Mouse (Mus musculus) stomach, embryonic 15.5 days (tissue): ENCODE results near the gene Olfr615. TPM values are rescaled to one million over a fixed set of nuclear protein-coding genes. Genes with fewer than 3 reads are reported as not detected.
"Not testable (repeated sequence)": the region's sequence is repeated elsewhere in the genome, so short reads cannot be mapped to it uniquely, and the experiment has no call there.

Experiments used
- ATAC-seq: fragments of 200-750 bp; cut with Nextera tagmentation; 2 replicates; pipeline ENCODE4 v1.8.0; 2017; ENCODE audit warnings: low read depth, moderate number of reproducible peaks, moderate TSS enrichment; ENCODE audit not compliant: insufficient read depth, low FRiP score
- H3K27ac ChIP-seq: fragments of 300-500 bp; sonication (generic); 2 replicates; pipeline ENCODE4 v1.5.1; 2015; ENCODE audit warnings: mild to moderate bottlenecking, inconsistent platforms
- H3K27me3 ChIP-seq: fragments of 300-500 bp; sonication (generic); replicated peaks from 2 replicates; pipeline ENCODE4 v1.6.1; 2015; ENCODE audit warnings: inconsistent platforms
- H3K36me3 ChIP-seq: fragments of 300-500 bp; sonication (generic); 2 replicates; pipeline ENCODE4 v1.6.1; 2015; ENCODE audit warnings: inconsistent platforms
- H3K4me1 ChIP-seq: fragments of 300-500 bp; sonication (generic); 2 replicates; pipeline ENCODE4 v1.6.1; 2015; ENCODE audit warnings: inconsistent platforms
- H3K4me2 ChIP-seq: fragments of 300-500 bp; sonication (generic); 2 replicates; pipeline ENCODE4 v1.6.1; 2015; ENCODE audit warnings: mild to moderate bottlenecking, inconsistent platforms
- H3K4me3 ChIP-seq: fragments of 300-500 bp; sonication (generic); replicated peaks from 2 replicates; pipeline ENCODE4 v1.5.1; 2015; ENCODE audit warnings: inconsistent platforms
- H3K9ac ChIP-seq: fragments of 300-500 bp; sonication (generic); 2 replicates; pipeline ENCODE4 v1.6.1; 2015; ENCODE audit warnings: inconsistent platforms
- H3K9me3 ChIP-seq: fragments of 300-500 bp; sonication (generic); 2 replicates; pipeline ENCODE4 v1.6.1; 2016; ENCODE audit warnings: inconsistent platforms
- WGBS: fragments of 180-500 bp; shearing (Covaris S2); methylation state at CpG from one replicate; pipeline ENCODE4 v1.1.7; 2015; 5-methylcytosine and 5-hydroxymethylcytosine counted together
- polyA plus RNA-seq: library from polyadenylated mRNA; unstranded; fragments of >200 nt; fragmentation: Nextera tagmentation; extraction: Ambion mirVana; gene quantifications from 2 replicates; pipeline ENCODE4 v1.2.1, GENCODE M21; 2015

The Olfr615 gene
- polyA plus RNA-seq = not detected in 2 replicates

DNA sequence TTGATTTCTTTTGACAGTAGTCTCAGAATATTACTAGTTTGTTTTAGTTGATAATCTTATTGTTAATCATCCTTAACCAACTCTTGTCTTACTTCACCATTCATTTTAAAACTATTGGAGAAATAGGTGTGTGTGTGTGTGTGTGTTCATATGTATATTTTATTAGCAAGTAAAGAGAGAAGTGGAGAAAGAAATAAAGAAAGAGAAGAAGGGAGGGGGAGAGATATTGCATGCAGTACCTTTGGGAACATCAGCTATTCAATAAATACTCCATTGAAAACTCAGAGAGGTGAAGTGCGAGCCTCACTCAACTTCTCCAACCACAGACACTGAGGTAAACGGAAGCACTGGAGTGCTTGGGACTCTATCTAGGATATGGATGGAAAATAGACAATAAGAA lies at the start of gene Olfr615:
Gene Olfr615, plus strand, starts transcription at position 301 of the 400 bp plus-strand sequence.
- H3K4me2 ChIP-seq = no peak within 1 kb of the TSS
- H3K9me3 ChIP-seq = no peaks in the 10 kb centered on the region
- H3K27ac ChIP-seq = no peak within 1 kb of the TSS
- no peaks in the 10 kb centered on the region for H3K27me3 ChIP-seq
- no peaks in the 10 kb centered on the region for H3K36me3 ChIP-seq
- no peak within 1 kb of the TSS for H3K4me3 ChIP-seq
- no peaks in the 10 kb centered on the region for H3K4me1 ChIP-seq
- whole genome bisulfite sequencing = 77% methylated on average over 2 of the region's 2 CpGs
- H3K9ac ChIP-seq = no peak within 1 kb of the TSS
- no peak for ATAC-seq

DNA sequence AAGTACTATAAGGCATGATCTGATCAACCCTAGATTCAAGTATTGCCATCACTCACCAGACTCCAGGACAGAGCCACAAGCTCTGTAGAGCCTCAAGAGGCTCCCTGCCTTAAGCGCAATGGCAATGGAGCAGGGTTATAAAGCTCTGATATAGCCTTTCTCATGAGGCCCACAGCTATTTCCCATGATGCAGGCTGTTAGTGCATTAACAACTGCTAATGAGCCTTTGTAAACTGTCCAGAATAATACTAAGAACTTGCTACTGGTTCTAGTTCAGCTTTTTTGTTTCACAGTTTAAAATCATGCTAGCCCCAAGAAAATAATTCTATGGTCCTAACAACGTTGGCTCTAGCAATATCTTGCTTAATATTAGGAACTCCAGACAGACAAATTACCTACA lies 43.9 kb upstream of the Olfr615 start, which contains the start of gene Olfr610:
Gene Olfr610, minus strand, starts transcription at position 101 of the 400 bp plus-strand sequence.
- 81% methylated on average over 2 of the region's 2 CpGs for WGBS
- Histone ChIP-seq H3K4me1 (no peaks in the 10 kb centered on the region), H3K4me2 (no peak within 1 kb of the TSS), H3K36me3 (no peaks in the 10 kb centered on the region), H3K9ac (no peak within 1 kb of the TSS), H3K27me3 (no peaks in the 10 kb centered on the region), H3K27ac (no peak within 1 kb of the TSS), H3K9me3 (no peaks in the 10 kb centered on the region), H3K4me3 (no peak within 1 kb of the TSS)
- ATAC-seq = no peak

DNA sequence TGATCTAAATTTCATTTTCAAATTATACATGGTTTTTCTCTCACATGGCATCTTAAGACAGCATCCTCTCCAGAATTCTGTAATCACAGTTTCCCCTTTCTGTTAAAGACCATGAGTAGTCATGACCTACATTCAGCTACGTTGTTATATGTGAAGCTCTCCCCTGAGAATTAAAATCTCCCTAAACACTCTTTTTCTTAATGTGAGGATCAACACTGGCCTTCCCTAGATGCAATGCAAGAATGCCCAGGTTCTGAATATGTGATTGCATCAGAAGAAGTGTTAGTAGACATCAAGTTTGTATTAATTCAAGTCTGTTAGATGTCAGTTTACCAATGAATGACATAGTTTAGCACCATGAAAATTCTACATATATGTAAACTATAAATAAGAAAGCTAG lies 35.1 kb upstream of the Olfr615 start, which contains the start of gene Olfr611:
Gene Olfr611, minus strand, starts transcription at position 101 of the 400 bp plus-strand sequence.
- 66% methylated on average over 1 of the region's 1 CpGs for WGBS
- H3K27me3 ChIP-seq, H3K9ac ChIP-seq, H3K27ac ChIP-seq, H3K36me3 ChIP-seq, ATAC-seq, H3K4me3 ChIP-seq, H3K9me3 ChIP-seq, H3K4me2 ChIP-seq, H3K4me1 ChIP-seq: not testable (repeated sequence)

DNA sequence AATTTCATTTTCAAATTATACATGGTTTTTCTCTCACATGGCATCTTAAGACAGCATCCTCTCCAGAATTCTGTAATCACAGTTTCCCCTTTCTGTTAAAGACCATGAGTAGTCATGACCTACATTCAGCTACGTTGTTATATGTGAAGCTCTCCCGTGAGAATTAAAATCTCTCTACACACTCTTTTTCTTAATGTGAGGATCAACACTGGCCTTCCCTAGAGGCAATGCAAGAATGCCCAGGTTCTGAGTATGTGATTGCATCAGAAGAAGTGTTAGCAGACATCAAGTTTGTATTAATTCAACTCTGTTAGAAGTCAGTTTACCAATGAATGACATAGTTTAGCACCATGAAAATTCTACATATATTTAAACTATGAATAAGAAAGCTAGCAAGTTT lies 13.3 kb upstream of the Olfr615 start, which contains the start of gene Olfr612:
Gene Olfr612, minus strand, starts transcription at position 101 of the 400 bp plus-strand sequence.
- 85% methylated on average over 2 of the region's 2 CpGs for WGBS
- not testable (repeated sequence) for H3K27me3 ChIP-seq, H3K9ac ChIP-seq, H3K4me3 ChIP-seq, H3K9me3 ChIP-seq, H3K36me3 ChIP-seq, H3K27ac ChIP-seq, H3K4me1 ChIP-seq, H3K4me2 ChIP-seq, ATAC-seq

DNA sequence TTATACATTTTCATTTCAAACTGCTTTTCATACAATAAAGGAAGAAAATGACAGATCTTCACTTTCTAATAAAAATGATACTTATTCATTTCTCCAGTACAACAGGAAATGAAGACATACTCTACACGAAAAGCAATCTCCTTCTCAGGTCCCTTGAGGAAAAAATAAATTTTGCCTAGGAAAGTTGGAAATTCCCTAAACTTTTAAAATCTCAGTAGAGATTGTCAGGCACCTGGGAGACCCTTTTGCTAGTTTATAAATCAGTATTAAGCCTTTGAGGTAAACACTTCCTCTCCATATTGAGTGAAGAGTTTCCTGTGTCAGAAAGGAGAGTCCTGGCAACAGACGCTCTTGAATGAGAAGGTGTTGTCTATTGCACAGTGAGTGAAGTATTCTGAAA lies 8.1 kb upstream of the Olfr615 start, which contains the start of gene Olfr613:
Gene Olfr613, plus strand, starts transcription at position 301 of the 400 bp plus-strand sequence.
- Histone ChIP-seq H3K9me3 (no peaks in the 10 kb centered on the region), H3K4me1 (no peaks in the 10 kb centered on the region), H3K4me3 (no peak within 1 kb of the TSS), H3K36me3 (no peaks in the 10 kb centered on the region), H3K27ac (no peak within 1 kb of the TSS), H3K27me3 (no peaks in the 10 kb centered on the region), H3K9ac (no peak within 1 kb of the TSS), H3K4me2 (no peak within 1 kb of the TSS)
- 68% methylated on average over 2 of the region's 2 CpGs for WGBS
- ATAC-seq = no peak

DNA sequence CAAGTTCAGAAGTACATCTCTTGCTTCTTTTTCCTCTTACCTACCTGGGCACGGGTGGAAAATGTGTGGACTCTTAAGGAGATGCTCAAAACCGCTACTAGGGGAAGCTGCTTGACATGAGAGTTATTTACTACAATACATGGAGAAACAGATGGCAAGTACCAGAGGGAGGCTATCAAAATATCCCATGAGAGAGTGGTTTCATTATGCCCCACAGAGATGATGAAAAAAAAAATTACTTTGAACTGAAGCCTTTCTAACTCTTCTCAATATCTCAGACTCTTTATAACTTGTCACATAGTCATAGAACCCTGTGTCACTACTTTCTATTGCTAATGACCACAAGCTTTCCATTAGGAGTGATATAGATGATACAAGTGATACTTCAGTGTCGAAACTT lies 13.2 kb downstream of the Olfr615 start, which contains the start of gene Olfr616:
Gene Olfr616, minus strand, starts transcription at position 101 of the 400 bp plus-strand sequence.
- Histone ChIP-seq H3K4me1 (no peaks in the 10 kb centered on the region), H3K27ac (no peak within 1 kb of the TSS), H3K4me2 (no peak within 1 kb of the TSS), H3K27me3 (no peaks in the 10 kb centered on the region), H3K9ac (no peak within 1 kb of the TSS), H3K9me3 (no peaks in the 10 kb centered on the region), H3K4me3 (no peak within 1 kb of the TSS), H3K36me3 (no peaks in the 10 kb centered on the region)
- 87% methylated on average over 3 of the region's 3 CpGs for WGBS
- ATAC-seq = no peak

DNA sequence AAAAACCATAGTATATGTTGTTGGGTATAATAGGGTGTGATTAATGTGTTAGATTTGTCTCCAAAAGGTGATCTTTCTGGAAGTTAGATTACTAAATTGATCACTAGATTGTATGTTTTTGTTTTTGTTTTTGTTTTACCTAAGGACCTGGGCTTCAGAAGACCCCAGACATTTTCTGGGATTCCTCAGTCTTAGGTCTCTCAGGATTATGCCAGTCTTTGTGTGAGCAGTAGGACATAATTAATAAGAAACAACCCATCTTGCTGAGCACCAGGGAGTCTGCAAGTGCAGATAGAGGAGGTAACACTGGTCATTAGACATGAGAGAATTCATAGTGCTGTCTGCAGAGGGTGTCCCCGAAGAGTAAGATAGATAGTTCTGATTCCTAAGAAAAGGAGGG lies 16.9 kb downstream of the Olfr615 start, which contains the start of gene Olfr617:
Gene Olfr617, plus strand, starts transcription at position 301 of the 400 bp plus-strand sequence.
- H3K9ac ChIP-seq = no peak within 1 kb of the TSS
- H3K27me3 ChIP-seq = no peaks in the 10 kb centered on the region
- no peaks in the 10 kb centered on the region for H3K9me3 ChIP-seq
- no peak within 1 kb of the TSS for H3K27ac ChIP-seq
- H3K36me3 ChIP-seq = no peaks in the 10 kb centered on the region
- WGBS = 82% methylated on average over 1 of the region's 1 CpGs
- H3K4me1 ChIP-seq = no peaks in the 10 kb centered on the region
- no peak for ATAC-seq
- no peak within 1 kb of the TSS for H3K4me2 ChIP-seq
- H3K4me3 ChIP-seq = no peak within 1 kb of the TSS

DNA sequence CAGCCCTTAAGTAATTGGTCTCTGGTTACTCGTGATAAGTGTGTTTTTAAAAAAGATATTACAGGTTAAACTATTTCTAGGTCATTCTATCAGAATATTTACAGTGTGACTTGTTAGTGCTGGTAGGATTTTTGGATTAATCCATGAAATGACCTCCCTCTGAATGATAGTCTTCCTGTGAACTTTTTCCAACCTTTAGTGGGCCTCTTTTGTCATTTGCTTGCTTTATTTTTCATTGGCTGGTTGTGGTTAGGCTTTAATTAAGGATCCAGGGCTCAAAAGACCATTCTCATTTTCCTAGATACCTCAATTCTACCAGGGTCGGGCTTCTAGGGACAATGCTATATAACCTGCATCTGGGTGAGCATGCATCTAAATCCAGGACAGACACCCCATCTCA lies 33.9 kb downstream of the Olfr615 start, which contains the start of gene Olfr618:
Gene Olfr618, plus strand, starts transcription at position 301 of the 400 bp plus-strand sequence.
- Histone ChIP-seq H3K9me3 (no peaks in the 10 kb centered on the region), H3K36me3 (no peaks in the 10 kb centered on the region), H3K27me3 (no peaks in the 10 kb centered on the region), H3K4me3 (no peak within 1 kb of the TSS), H3K9ac (no peak within 1 kb of the TSS), H3K4me1 (no peaks in the 10 kb centered on the region), H3K4me2 (no peak within 1 kb of the TSS), H3K27ac (no peak within 1 kb of the TSS)
- WGBS = 59% methylated on average over 2 of the region's 2 CpGs
- ATAC-seq = no peak

DNA sequence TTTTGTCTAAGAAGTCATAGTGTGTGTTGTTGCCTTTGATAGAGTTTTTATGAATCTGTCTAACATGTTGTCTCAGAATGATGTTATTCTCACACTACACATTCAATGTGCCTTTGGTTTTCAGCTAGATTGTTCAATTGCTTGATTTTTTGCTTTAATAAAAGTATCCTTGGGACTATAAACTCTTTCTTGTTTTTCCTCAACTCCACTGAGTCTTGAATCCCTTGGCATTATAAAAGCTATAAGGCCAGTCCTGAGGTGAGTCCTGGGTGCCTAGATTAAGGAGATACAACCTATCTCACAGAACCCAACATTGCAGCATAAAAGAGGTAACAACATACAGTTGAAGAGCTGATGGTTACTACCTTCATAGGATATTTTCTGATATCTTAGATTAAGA lies 44.4 kb downstream of the Olfr615 start, which contains the start of gene Olfr619:
Gene Olfr619, plus strand, starts transcription at position 301 of the 400 bp plus-strand sequence.
- Histone ChIP-seq H3K9me3 (no peaks in the 10 kb centered on the region), H3K4me3 (no peak within 1 kb of the TSS), H3K9ac (no peak within 1 kb of the TSS), H3K27me3 (no peaks in the 10 kb centered on the region), H3K4me2 (no peak within 1 kb of the TSS), H3K4me1 (no peaks in the 10 kb centered on the region), H3K36me3 (no peaks in the 10 kb centered on the region), H3K27ac (no peak within 1 kb of the TSS)
- no peak for ATAC-seq

DNA sequence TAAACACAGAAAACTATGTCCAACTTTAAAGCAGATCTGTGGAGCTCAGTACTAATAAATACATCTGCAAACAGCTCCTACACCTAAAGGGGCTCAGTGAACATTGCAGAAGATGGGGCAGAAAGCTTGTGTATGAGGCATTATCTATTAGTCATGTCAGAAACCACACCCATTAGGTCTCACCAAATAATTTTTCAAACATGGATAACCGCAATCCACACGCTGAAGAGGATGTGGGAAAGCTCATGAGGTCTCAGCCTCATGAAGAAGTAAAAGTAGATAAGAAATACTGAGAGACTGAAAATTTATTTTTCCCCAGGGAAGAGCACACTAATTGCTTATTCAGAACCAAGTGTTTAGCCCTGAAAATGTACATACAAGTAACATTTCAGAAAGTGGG lies 51.5 kb downstream of the Olfr615 start:
- H3K27ac ChIP-seq = no peak overlapping the region
- no peak overlapping the region for H3K4me3 ChIP-seq
- H3K27me3 ChIP-seq = no peaks in the 10 kb centered on the region
- no peak overlapping the region for H3K4me2 ChIP-seq
- H3K9me3 ChIP-seq = no peaks in the 10 kb centered on the region
- H3K9ac ChIP-seq = no peak overlapping the region
- no peaks in the 10 kb centered on the region for H3K4me1 ChIP-seq
- H3K36me3 ChIP-seq = no peaks in the 10 kb centered on the region
- WGBS = 74% methylated on average over 2 of the region's 2 CpGs
- ATAC-seq = no peak

DNA sequence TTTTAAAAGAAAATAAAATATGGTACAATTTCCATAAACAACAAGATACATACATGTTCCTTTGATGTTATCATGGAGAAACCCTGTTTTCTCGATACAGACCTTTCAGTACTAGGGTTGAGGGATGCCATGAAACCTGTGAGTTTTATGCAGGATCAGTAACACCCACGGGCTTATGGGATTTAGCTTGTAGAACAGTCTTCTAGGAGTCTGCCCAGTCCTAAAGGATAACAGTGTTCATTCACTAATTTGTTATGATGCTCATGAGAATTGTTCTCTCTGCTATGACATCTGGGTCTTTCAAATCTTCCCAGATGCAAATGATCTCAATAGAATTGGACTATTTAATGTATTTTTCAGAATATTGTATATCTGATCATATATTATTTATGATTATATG lies 56.6 kb downstream of the Olfr615 start, which contains the start of gene Olfr620:
Gene Olfr620, minus strand, starts transcription at position 101 of the 400 bp plus-strand sequence.
- Histone ChIP-seq H3K4me3 (no peak within 1 kb of the TSS), H3K27ac (no peak within 1 kb of the TSS), H3K9ac (no peak within 1 kb of the TSS), H3K4me1 (no peaks in the 10 kb centered on the region), H3K4me2 (no peak within 1 kb of the TSS), H3K9me3 (no peaks in the 10 kb centered on the region), H3K36me3 (no peaks in the 10 kb centered on the region), H3K27me3 (no peaks in the 10 kb centered on the region)
- WGBS = 67% methylated on average over 2 of the region's 2 CpGs
- no peak for ATAC-seq
